Mouse (Mus musculus) lung, adult 2 months (tissue): ENCODE measurements at regions not wholly inside any gene's neighbourhood (a gene's known extent, or its start where the extent isn't known, plus 50 kb on each side); places are given as distances from the start of the nearest gene placed in this dataset.

ENCODE experiments used
- CTCF ChIP-seq: fragments of 200-500 bp; IDR thresholded peaks from 2 replicates; pipeline ENCODE4 v1.5.1; 2011; ENCODE audit warnings: mild to moderate bottlenecking, low read length, control low read depth; ENCODE audit not compliant: insufficient read depth
- POLR2A ChIP-seq: fragments of 200-500 bp; IDR thresholded peaks from 2 replicates; pipeline ENCODE4 v1.6.1; 2011; ENCODE audit warnings: low read depth, mild to moderate bottlenecking, control low read depth, low read length, borderline replicate concordance; ENCODE audit errors: extremely low read depth

DNA sequence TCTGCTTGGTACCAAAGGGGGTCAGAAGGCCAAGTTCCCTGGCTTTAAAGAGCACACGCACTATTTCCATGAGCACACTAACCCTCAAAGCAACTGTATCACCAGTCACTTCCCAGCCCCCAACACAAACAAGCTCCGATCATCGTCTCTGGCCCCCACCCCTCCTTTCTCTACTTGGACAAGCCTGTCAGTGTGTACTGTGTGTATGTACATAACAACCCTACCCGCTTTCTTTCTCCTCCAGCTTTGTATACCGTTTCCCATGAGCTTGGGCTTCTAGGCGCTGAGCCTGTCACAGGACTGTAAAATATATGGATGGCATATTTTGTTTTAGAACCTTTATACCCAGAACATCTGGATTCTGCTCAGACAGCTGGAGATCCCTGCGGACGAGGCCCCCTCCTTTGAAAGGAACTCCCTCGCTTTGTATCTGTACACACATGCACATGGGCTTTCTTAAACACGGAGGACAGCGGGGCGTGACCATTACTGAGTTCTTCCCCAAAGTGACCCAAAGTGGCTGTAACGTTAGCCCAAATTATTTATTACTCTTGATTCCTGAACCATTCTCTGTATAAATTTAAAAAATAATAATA lies 95.1 kb downstream of the Cpn2 start:
- TF ChIP-seq CTCF (no peak), POLR2A (no peak)
